Mouse (Mus musculus): Measurements from ENCODE around the gene Rgs3.

GRCm38 (mm10) chr4:62708994-62709393 is 149.3 kb downstream of the Rgs3 start:
- TF ChIP-seq CTCF (IDR thresholded peaks at IDR 0.05; ENCODE audit: low read depth) (no peak), EP300 (IDR thresholded peaks at IDR 0.05; ENCODE audit: low read depth) (no peak)

Data from liver, postnatal 0 days (tissue).